Mouse (Mus musculus) intestine, postnatal 0 days (tissue): ENCODE results near the gene Gimap9. TPM values are rescaled to one million over a fixed set of nuclear protein-coding genes. Genes with fewer than 3 reads are reported as not detected.
A peak's percentile ranks its signal among the peaks of the same experiment; 100 is the strongest.

Experiments
- ATAC-seq: fragments of 200-750 bp; cut with Nextera tagmentation; 2 replicates; pipeline ENCODE4 v1.8.0; 2017; ENCODE audit warnings: mild to moderate bottlenecking, moderate TSS enrichment, moderate library complexity
- H3K27ac ChIP-seq: fragments of 300-500 bp; sonication (generic); 2 replicates; pipeline ENCODE4 v1.5.1; 2014; ENCODE audit warnings: mild to moderate bottlenecking, low read depth, low read length, moderate library complexity
- H3K27me3 ChIP-seq: fragments of 300-500 bp; sonication (generic); replicated peaks from 2 replicates; pipeline ENCODE4 v1.6.1; 2014; ENCODE audit warnings: low read length, mixed read lengths; ENCODE audit not compliant: control insufficient read depth, insufficient read depth
- H3K36me3 ChIP-seq: fragments of 300-500 bp; sonication (generic); 2 replicates; pipeline ENCODE4 v1.6.1; 2014; ENCODE audit warnings: mild to moderate bottlenecking, moderate library complexity; ENCODE audit not compliant: control insufficient read depth, insufficient read depth
- H3K4me1 ChIP-seq: fragments of 300-500 bp; sonication (generic); replicated peaks from 2 replicates; pipeline ENCODE4 v1.6.1; 2014; ENCODE audit warnings: antibody characterized with exemption, low read length, mixed read lengths; ENCODE audit not compliant: control insufficient read depth, insufficient read depth
- H3K4me2 ChIP-seq: fragments of 300-500 bp; sonication (generic); replicated peaks from 2 replicates; pipeline ENCODE4 v1.6.1; 2014; ENCODE audit warnings: low read depth, mild to moderate bottlenecking, moderate library complexity
- H3K4me3 ChIP-seq: fragments of 300-500 bp; sonication (generic); 2 replicates; pipeline ENCODE4 v1.5.1; 2014; ENCODE audit warnings: low read depth, low read length
- H3K9ac ChIP-seq: fragments of 300-500 bp; sonication (generic); 2 replicates; pipeline ENCODE4 v1.6.1; 2014; ENCODE audit warnings: mild to moderate bottlenecking, low read depth, low read length
- H3K9me3 ChIP-seq: fragments of 300-500 bp; sonication (generic); 2 replicates; pipeline ENCODE4 v1.6.1; 2016; ENCODE audit warnings: mixed run types; ENCODE audit not compliant: control insufficient read depth
- CTCF ChIP-seq: sonication (generic); IDR thresholded peaks from 2 replicates; pipeline ENCODE4 v1.5.1; 2016; ENCODE audit warnings: low read depth, mild to moderate bottlenecking, control low read depth, antibody characterized with exemption, moderate library complexity
- WGBS: fragments of 180-500 bp; shearing (Covaris S2); extraction: QIAGEN DNeasy Blood & Tissue Kit; methylation state at CpG from one replicate; pipeline ENCODE4 v1.1.7; 2014; 5-methylcytosine and 5-hydroxymethylcytosine counted together
- polyA plus RNA-seq: library from polyadenylated mRNA; unstranded; fragments of >200 nt; fragmentation: Nextera tagmentation; extraction: Ambion mirVana; gene quantifications from 2 replicates; pipeline ENCODE4 v1.2.1, GENCODE M21; 2015

The Gimap9 gene
- polyA plus RNA-seq, 1 experiment from 2014 or later = 9.9 TPM

DNA sequence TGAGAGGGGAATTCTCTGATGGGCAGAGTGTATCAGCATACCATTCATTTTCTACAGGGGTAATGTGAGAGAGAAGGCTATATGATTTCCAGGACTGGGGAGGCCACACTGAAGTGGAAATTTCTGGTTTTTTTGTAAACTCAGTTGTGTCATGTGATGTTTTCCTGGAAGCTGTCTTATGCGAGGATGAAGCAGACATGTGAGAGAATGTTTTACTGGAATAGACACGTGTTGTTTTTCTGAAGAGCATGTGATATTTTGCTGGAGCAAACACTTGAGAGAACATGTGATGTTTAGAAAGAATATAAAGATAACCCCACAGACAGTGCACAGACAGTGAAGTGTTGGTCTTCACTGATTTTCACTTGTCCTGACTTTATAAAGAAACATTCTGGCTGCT, 37.4 kb upstream of the Gimap9 start:
- H3K4me3 ChIP-seq = no peak overlapping the region
- 54% methylated on average over 2 of the region's 2 CpGs for WGBS
- no peak for TF ChIP-seq CTCF
- no peak overlapping the region for H3K27ac ChIP-seq
- H3K27me3 ChIP-seq = no peaks in the 10 kb centered on the region
- no peaks in the 10 kb centered on the region for H3K36me3 ChIP-seq
- no peak overlapping the region for H3K9ac ChIP-seq
- no peak overlapping the region for H3K4me2 ChIP-seq
- no peaks in the 10 kb centered on the region for H3K9me3 ChIP-seq
- H3K4me1 ChIP-seq = no peaks in the 10 kb centered on the region
- no peak for ATAC-seq

GRCm38 (mm10) chr6:48641391-48641790, 34.5 kb upstream of the Gimap9 start:
- Histone ChIP-seq H3K9ac (no peak overlapping the region), H3K9me3 (no peaks in the 10 kb centered on the region), H3K4me3 (no peak overlapping the region), H3K27ac (no peak overlapping the region), H3K4me1 (no peaks in the 10 kb centered on the region), H3K4me2 (no peak overlapping the region), H3K36me3 (no peaks in the 10 kb centered on the region), H3K27me3 (no peaks in the 10 kb centered on the region)
- no peak for ATAC-seq
- no peak for TF ChIP-seq CTCF
- WGBS = 74% methylated on average over 6 of the region's 6 CpGs

DNA sequence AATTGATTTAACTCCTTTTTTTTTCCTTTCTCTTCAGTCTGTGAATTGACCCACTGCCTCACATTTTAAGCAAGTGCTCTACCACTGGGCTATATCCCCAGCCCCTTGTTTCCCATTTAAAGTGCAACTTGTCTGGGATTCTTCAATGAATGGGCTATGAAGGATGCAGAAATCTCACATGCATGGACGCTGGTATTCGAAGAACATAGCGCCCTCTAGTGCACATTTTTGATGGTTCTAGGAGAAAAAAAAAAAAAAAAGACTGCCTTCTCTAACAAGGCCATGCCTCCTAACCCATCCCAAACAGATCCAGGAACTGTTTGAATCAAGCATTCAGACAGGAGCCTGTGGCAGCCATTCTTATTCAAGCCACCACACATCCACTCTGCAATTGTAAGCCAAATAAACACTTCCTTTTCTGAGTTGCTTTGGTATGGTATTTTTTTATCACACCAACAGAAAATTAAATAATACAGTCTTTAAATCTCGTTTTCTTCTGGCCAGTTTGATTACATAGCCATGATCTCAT, 33.1 kb upstream of the Gimap9 start:
- no peaks in the 10 kb centered on the region for H3K9me3 ChIP-seq
- 22% methylated on average over 4 of the region's 4 CpGs for WGBS
- ATAC-seq = no peak
- TF ChIP-seq CTCF = peak; percentile 79
- H3K4me1 ChIP-seq = no peaks in the 10 kb centered on the region
- H3K27me3 ChIP-seq = no peaks in the 10 kb centered on the region
- H3K27ac ChIP-seq = no peak overlapping the region
- H3K4me3 ChIP-seq = no peak overlapping the region
- no peak overlapping the region for H3K4me2 ChIP-seq
- H3K36me3 ChIP-seq = no peaks in the 10 kb centered on the region
- no peak overlapping the region for H3K9ac ChIP-seq

DNA sequence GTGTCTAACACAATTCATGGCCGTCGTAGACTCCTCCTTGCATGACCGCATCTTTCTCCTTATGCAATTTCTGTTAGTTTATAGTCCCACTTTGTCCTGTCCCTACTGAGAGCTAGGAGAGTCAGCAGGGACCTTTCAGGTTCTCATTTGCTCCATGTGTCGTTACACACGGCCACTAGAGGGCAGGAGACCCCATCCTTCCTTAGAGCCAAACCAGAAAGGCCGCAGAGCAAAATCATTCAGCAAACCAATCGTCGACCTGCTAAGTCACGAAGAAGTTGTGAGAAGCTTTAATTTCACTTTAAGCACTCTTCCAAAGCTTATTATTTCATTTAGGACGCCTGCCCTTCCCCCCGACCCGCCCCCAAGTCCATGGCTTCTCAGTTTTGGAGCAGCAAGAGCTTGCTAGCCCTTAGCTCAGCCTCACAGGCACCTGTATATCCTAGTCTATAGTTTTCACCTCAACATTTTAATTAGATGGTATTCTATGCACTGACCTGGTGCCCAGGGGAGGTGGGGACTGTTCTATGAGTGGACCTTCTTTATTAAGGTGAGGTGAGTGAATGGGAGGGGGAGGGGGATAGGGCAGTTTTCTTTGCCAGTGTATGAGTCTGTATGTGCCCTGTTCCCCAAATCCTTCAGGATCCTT, 30.1 kb upstream of the Gimap9 start:
- Histone ChIP-seq H3K27me3 (no peaks in the 10 kb centered on the region), H3K9me3 (no peaks in the 10 kb centered on the region), H3K9ac (no peak overlapping the region), H3K27ac (no peak overlapping the region), H3K4me1 (no peaks in the 10 kb centered on the region), H3K4me3 (no peak overlapping the region), H3K36me3 (no peaks in the 10 kb centered on the region), H3K4me2 (no peak overlapping the region)
- ATAC-seq = no peak
- WGBS = 9% methylated on average over 12 of the region's 12 CpGs
- peak; percentile 93 for TF ChIP-seq CTCF

- Histone ChIP-seq H3K4me1 (no peaks in the 10 kb centered on the region), H3K4me2 (no peak overlapping the region), H3K4me3 (no peak overlapping the region), H3K27ac (no peak overlapping the region), H3K9ac (no peak overlapping the region), H3K9me3 (no peaks in the 10 kb centered on the region), H3K27me3 (no peaks in the 10 kb centered on the region), H3K36me3 (no peaks in the 10 kb centered on the region)
- no peak for ATAC-seq
- TF ChIP-seq CTCF = no peak
- WGBS = 79% methylated on average over 4 of the region's 4 CpGs
Measured at GRCm38 (mm10) chr6:48646309-48646690, 29.6 kb upstream of the Gimap9 start.

DNA sequence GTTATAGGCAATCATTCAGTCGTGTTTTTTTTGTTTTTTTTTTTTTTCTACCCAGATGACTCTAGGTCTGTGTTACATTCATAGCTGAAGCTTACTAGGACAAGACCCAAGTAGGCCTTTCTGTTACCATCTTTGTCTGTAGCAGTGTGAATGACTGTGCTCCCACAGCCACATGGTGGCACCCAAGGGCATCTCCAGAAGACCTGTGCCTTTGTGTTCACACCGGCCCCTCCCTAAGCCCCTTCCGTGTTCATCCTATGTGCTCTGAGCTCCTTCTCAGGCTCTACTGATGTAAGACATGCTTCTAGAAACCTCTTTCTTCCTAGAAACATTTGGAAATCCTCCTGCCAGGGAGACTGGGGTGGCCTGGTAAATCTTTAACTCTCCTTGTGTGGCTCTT, 28.9 kb upstream of the Gimap9 start, which contains the start of gene Gimap8:
Gene Gimap8, plus strand, starts transcription at position 240 of the 400 bp plus-strand sequence.
- WGBS = 20% methylated on average over 3 of the region's 3 CpGs
- H3K9ac ChIP-seq = no peak within 1 kb of the TSS

More for the DNA sequence above, 28.9 kb upstream of the Gimap9 start, which contains the start of gene Gimap8:
- no peaks in the 10 kb centered on the region for H3K27me3 ChIP-seq
- no peaks in the 10 kb centered on the region for H3K4me1 ChIP-seq
- peak within 1 kb of the TSS; percentile 3; the same call in 1 of the 2 replicates for H3K4me2 ChIP-seq
- H3K27ac ChIP-seq = no peak within 1 kb of the TSS
- H3K4me3 ChIP-seq = no peak within 1 kb of the TSS
- TF ChIP-seq CTCF = peak; percentile 78
- no peaks in the 10 kb centered on the region for H3K36me3 ChIP-seq
- no peaks in the 10 kb centered on the region for H3K9me3 ChIP-seq
- ATAC-seq = no peak
